Mouse (Mus musculus) cerebellum, postnatal 36 days (tissue): ENCODE data around the gene Olfr1410.

Experiments
- DNase-seq, 2 experiments: peaks; one replicate each; pipeline ENCODE4 v3.0.0; 2021 to 2022; ENCODE audit warnings: mixed read lengths in 2 of 2

Olfr1410 gene

DNA sequence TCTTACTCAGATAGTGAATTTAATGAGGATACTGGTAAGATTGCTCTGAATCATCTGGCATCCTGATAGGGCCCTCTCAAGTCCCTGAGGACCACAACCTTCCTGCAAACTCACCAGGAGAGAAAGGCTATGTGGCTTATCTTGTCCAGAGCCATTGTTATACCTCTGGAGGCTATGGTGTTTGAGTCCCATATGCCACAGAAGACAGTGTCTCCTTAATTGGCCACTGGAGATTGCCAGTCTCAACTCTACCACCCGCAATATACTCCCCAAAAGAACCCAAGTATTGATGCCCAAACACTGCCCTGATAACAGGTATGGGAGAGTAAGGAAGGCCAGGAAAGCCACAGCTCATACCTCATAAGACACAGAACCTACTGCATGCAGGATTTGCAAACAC, at the start of gene Olfr1410:
Gene Olfr1410, plus strand, starts transcription at position 301 of the 400 bp plus-strand sequence.
- no peak for DNase-seq

DNA sequence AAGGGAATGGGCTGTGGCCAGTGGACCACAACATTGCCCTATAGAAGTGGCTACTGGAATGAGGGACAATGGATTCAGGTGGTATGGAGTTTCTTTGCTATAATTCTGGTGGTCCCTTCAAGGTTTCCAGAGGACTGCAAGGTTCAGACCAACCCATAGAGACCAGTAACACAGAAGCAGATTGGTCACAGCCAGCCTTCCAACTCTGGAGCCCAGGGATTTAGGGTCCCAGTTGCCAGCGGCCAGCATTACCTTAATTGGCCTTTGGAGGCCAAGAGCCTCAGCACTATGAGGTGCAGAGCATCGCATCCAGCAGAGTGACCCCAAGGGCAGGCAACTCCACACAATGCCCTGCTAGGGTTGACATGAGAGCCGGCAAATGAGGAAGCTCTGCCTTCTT, 34.6 kb upstream of the Olfr1410 start, which contains the start of gene Olfr1413:
Gene Olfr1413, plus strand, starts transcription at position 301 of the 400 bp plus-strand sequence.
- DNase-seq, result no peak

DNA sequence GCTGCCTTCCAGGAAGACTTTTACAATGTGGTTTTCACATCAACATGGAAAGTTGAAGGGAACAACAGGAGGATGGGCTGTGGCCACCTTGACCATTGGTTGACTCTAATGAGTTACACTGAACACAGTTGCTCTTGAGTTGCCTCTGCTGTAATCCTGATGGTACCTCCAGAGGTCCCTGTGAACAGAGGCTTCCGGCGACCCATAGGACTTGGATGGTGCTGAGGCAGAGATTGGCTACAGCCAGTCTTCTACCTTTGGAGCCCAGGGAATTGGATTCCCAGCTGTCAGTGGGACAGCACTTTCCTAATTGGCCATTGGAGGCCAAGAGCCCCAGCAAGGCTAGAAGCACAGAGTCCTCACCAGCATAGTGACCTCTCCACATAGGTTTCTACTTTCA, 20.1 kb upstream of the Olfr1410 start, which contains the start of gene Olfr1412:
Gene Olfr1412, plus strand, starts transcription at position 301 of the 400 bp plus-strand sequence.
- DNase-seq, result no peak

DNA sequence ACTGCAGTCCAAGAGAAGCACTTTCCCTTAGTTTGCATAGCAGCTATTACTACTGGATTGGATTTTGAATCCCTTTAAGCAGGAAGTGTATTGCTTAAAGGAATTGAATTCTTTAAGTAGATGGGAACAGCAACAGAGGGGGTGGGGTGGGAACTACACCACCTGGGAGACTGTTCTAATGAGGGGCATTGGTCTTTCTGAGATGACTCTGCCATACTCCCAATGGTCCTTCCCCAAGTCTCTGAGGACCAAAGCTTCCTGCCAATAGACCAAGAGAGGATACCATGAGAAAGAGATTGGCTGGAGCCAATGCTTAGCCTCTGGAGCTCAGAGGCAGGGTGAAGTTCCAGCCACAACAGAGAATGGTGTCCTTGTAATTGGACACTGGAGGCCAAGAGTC, 11.5 kb upstream of the Olfr1410 start, which contains the start of gene Olfr1411:
Gene Olfr1411, plus strand, starts transcription at position 301 of the 400 bp plus-strand sequence.
- DNase-seq, result no peak

DNA sequence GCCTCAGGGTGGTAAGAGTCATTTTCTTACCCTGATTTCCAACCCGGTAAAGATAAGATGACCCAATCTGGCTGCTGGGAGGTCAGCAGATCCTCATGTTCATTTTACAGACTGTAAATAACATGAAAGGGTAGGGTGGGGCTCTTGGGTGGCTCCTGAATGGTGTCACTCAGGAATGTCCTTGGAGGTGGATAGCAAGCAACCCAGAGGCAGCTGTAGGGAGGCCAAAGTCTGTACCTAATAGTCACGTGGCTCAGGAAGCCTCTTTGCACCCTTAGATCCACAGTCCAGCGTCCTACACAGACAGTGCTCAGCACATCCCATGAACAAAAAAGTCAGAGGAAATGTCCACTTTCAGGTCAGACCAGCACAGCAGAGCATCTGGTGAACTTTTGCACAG, 9.6 kb upstream of the Olfr1410 start:
- no peak for DNase-seq

DNA sequence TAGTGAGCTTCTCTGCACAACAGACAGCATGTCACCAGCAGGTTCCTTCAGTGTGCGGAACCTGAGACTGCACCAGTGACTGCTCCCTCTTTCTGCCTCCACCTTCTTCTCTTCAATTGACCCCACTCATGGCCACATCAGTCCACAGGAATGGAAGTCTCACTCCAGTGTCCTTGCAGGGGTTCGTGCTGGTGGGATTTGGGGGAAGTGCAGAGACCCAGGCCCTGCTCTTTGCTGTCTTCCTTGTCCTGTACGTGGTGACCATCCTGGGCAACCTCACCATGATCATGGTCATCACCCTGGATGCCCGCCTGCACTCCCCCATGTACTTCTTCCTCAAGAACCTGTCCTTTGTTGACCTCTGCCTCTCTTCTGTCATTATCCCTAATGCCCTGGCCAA, 2.1 kb downstream of the Olfr1410 start:
- DNase-seq, result no peak

DNA sequence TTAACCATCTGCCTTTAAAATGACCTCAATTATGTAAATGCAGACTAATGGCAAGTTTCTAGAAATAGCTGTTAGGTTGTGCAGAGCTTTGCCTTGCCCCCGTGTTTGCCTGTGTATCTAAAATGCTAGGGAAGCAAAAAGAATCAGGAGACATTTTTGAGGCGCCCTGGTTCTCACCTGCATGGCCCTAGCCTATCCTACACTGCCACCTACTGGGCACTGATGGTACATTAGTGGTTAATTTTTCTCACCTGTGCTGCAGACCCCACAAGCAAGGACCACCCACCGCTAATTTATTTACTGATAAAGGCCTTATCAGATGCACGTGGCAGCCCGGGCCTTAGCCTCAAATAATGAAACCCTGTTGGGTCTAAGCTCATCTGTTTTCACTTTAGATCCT, 5.4 kb downstream of the Olfr1410 start:
- DNase-seq, result peak; percentile 43 to 75

DNA sequence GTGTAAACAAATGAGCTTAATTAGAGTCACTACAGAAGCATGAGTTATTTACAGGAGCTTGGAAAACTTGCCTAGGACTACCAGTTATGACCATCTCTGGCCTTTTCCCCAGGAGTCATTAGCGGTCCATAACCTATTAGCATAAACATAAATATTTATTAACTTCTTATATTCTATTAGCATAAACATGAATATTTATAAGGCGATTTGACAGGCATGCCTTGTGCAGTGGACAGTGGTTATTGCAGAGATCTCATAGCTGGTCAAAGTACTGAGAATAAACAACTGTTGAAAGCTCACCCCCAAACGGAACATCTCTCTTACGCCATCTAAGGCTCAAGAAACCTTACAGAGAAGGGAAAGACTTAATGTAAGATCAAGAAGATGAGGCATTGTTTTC, 7.6 kb downstream of the Olfr1410 start:
- no peak for DNase-seq

DNA sequence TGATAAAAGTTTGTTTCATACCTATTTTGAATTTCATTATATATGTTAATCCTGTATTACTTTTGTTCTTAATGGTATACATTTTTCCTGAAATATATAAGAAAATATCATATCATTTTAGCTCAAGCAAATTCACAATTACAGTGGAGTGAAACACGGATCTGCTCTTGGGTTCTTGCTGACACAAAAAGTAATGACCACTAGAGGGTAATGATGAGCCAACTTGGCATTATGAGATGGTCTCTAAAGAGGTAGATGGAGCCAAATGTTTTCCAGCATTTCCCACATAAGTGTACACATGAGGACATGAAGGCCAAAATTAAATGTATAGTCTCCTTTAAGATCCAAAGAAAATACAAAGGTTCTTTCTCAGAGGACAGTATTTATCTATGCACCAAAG, 8.9 kb downstream of the Olfr1410 start:
- DNase-seq, result no peak

DNA sequence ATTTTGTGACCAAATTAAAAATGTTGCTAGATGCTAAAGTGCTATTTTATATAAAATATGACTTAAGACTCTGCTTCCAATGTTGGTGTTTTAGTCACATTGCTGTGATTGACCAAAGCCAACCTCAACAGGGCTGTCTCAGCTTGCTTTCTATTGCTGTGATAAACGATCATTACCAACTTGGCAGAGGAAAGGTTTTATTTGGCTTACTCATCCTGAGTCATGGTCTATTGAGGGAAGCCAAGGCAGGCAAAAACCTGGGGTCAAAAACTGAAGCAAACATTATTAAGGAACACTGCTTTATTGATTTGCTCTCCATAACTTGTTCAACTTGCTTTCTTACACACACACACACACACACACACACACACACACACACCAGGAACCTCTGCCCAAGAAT, 10.5 kb downstream of the Olfr1410 start:
- no peak for DNase-seq

DNA sequence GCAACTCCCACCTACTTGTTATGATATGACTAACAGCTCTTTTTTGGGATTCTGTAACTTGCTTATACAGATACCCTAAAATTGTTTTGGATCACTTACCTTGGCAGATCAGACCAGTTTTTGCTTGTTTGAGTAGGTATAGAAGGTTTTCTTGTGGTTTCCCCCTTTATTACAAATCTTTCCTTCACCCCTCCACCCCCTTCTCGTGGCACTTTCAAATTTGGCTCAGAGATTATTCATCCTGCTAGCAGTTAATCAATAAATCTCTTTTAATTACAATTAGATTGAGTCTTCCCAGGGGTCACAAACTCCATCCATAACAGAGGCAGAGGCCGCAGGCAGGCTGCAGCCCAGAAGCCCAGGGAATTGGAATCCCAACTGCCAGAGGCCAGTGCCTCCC, 11.9 kb downstream of the Olfr1410 start, which contains the start of gene Olfr12:
Gene Olfr12, plus strand, starts transcription at position 301 of the 400 bp plus-strand sequence.
- no peak for DNase-seq

DNA sequence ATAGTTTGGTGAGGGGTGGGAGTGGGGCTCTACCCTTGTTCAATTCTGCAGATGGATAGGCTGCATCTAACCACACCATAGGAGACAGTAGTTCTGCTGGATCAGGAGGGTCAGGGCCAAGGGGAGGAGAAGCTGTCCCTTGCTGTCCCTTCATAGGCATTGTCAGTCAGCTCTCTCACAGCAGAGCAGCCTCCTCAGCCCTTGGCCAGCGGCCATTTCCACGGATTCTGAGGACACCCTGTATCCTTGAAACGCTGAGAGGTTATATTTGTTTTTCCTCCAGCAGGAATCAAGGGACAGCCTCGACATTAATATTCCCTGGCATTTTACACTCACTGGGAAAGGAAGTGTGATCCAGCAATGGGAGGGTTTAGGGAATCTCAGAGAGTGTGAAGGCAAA, 12.8 kb downstream of the Olfr1410 start:
- no peak for DNase-seq

DNA sequence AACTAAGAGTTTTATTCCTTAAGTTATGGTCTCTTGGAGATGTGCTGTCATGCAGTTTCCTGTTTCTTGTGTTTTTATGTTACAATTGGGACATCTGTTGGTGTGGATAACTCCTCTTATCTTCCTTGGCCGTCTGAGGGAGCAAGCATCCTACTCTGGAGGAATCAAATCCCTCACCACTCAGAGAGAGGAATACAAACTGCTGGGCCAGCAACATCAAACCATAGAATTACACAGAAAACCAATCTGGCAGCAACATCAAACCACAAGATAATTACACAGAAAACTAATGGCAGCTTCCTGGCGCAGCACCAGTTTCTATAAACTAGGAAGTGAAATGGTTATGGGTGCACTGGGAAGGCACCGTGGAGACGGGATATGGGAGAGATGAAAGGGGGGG, 22.6 kb downstream of the Olfr1410 start:
- DNase-seq, result no peak

DNA sequence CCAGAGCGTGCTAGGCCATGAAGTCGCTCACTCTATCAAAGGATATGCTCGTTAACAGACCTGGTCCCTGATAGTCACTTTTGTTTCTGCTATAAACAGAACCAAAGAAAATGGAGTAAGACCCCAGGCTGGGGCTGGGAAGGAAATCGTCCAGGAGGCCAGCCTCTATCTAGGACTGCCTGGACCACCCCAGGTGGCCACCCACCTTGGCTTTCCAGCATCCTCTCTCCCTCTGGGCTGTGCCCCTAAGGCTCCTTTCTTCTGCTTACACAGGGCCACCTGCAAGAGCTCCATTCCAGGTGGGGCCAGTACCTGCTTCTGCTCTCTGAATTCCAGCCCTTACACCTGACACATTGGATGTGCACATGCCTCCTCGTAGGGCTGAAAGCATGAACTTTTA, 26.6 kb downstream of the Olfr1410 start:
- DNase-seq, result no peak

DNA sequence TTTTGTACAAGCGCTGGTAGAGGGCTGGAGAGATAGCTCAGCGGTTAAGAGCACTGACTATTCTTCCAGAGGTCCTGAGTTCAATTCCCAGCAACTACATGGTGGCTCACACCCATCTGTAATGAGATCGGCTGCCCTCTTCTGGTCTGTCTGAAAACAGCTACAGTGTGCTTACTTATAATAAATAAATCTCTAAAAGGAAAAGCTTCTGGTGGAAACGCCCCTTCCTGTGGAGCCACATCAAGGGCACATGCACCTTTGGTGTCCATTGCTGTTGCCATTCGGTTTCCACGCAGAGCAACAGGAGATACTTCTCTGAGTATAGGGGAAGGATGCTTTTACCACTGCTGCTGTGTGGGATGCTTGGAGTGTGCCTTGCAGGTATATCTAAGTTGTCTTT, 27.4 kb downstream of the Olfr1410 start:
- no peak for DNase-seq

DNA sequence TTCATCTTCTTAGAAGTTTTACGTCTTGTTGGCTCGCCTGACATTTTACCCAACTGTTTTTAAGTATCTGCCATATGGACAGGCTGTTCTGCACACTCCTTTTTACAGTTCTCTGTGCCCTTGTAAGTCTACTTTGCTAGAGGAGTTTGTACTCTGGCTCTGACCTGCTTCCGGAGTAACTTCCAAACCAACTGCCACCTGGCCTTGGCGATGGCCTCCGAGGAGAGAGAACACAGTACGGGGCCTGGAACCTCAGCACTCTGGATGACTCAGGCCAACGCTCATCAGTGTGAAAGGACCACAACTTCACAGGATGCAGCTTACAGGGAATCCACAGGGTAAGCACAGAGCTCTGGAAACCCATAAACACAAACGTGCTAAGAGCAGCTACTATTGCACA, 28.1 kb downstream of the Olfr1410 start:
- DNase-seq, result no peak

DNA sequence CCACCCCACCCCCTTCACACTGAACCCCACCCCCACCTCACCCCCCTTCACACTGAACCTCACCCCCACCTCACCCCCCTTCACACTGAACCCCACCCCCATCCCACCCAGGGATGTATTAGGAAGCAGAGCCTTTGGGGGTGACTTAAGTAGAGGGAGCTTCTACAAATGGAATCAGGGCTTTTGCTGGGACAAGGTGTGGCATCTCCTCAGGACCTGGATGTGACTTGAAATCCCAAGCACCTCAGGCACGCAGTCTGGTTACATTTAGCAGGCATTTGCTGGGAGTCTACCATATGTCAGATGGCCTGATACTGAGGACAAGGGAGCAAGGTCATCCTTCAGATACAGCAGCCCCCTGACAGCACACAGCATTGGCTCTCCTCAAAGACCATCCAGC, 29.0 kb downstream of the Olfr1410 start:
- no peak for DNase-seq

DNA sequence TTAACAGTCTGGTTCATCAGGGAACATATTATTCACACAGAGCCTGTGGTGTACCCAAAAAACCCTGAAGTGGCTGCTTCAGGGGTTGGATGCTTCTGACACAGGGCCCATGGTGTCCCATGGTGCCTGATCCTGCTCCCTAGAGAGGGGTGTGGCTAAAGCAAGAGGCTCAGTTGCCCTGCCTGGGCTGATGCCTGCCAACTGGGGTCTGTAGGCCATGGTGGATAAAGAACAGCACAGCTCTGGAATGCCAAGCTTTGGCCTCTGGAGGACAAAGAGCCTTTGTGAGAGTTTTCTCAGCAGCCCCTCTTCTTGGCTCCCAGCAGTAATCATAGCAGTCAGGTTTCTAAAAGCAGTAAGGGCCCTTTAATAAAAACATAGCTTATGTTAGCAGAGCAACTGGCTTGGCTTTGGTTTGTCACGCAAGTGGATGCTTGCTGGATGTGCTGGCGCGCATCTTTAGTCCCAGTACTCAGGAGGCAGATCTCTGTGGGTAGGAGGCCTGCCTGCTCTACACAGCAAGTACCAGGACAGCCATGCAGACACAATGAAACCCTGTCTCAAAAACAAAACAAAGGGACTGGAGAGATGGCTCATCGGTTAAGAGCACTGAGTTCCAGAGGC, 29.5 kb downstream of the Olfr1410 start:
- DNase-seq, result no peak

DNA sequence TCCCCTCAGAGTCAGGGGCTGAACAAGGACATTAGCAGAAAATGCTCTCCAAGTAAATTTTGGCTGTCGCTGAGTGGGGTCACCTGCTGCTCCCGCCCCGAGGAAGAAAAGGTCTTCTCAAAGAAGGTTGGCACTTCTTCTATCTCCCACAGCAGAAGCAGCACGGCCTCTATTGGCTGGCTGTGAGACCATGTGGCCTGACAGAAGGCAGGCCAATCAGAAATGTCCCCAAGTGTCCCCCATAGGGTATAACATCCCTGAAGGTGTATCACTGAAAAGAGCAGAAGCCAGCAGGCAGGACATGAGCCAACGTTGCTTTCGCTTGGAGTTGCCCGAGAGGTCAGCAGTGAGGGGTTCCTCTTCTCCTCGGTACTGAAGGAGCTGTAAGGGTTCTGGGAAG, 30.4 kb downstream of the Olfr1410 start:
- no peak for DNase-seq

DNA sequence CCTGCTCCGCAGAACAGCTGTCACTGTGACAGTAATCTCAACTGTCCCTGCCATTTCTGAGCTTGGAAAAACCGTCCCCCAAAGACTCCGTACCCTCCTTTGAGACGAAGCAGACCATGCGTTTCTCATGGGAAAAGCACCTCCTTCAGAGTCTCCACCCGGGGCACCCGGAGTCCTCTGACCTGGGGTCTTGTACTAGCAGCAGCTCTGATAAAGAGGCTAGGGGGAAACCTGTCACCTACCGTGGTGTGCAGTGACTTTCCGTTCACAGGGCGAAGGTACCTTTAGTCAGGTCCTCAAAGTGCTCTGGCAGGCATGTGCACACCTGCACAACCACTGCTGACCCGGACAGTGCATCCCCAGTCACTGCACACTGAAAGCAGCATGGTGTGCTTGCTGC, 31.1 kb downstream of the Olfr1410 start:
- DNase-seq, result no peak

DNA sequence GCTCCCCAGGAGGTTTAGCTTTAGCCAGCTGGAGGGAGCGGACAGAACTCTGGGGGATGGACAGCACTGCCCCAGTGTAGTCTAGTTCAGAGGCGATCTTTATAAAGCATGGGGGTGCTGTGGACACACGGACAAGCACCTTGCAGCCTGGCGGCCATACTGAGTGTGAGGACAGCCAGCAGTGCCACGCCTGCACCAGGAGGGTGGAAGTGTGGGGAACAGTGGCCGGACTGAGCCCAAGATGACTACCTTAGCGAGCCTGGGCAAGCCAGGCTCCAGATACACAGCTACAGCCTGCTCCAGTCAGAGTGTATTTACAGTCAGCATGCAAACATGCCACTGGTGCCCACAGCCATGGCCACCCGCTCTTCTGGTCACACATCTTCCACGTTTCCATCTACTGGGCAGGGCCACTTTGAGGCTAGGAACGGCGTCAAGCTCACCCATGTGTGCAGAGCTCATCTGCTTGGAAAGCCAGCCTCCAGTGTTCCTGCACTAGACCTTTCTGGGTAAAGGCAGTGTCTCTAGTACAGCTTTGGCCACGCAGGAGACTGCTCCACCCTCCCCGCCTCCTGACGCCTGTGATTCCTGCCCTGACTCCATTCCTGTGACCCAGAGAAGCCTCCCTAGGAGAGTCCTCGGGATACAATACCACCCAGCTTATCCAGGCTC, 32.1 kb downstream of the Olfr1410 start:
- no peak for DNase-seq

DNA sequence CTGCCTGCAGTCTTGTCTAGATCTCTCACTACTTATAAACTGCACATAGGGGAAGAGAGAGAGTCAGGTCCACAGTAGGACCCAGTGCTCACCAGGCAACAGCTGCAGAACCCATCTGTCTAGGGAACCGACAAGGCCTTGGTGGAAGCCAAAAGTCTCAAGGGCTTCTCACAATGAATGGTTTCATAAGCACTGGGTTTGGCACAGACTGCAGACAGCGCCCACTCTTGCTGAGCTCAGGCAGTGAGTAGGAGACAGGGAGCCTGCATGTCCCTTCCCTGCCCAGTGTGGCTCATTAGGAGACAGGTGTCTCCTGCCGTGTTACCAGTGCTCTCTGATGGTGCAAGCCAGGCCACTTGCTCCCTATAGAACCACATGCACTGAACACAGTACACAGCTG, 32.6 kb downstream of the Olfr1410 start:
- no peak for DNase-seq

DNA sequence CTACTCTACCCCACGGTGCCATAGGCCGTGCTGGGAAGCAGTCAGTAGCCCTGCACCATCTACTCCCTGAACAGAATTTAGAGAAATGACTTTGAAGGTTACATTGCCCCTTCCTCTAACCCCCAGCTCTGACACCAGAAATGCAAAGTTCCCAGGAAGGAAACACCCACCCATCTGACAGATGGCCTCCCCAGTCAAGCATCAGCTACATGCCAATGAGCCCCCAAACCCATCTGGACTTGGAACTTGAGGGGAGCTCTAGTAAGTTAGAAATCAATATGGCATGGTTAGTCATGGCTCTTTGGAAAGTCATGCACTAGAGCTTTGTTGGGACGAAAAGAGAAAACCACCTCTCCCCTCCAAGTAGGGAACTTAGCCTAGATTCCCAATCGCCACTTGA, 33.2 kb downstream of the Olfr1410 start:
- no peak for DNase-seq

DNA sequence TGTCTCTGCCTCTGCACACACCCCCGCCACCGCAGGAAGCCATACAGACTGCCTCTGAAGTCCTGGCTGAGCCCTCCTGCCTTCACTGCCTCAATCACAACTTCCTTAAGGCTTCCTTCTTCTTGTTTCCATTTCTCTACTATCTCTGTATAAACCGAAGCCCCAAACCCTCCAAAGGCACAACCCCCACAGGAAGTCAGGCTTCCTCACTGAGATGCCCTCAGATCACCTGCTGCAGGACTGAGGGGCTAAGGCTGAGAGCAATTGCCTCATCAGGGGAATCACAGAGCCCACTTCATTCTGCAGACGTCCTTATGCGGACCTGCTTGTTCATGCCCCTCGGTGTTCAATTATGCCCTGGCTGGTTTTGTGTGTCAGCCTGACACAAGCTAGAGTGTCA, 34.8 kb downstream of the Olfr1410 start:
- DNase-seq, result no peak
